Mouse (Mus musculus): ENCODE data around the gene Slc31a1. TPM values are rescaled to one million over a fixed set of nuclear protein-coding genes. Genes with fewer than 3 reads are reported as not detected.

Slc31a1 gene
- 274 TPM for polyA plus RNA-seq (2014; fragmentation: Illumina TruSeq; extraction: RNeasy Lipid Tissue Mini Kit (QIAGEN cat#74804); ENCODE audit: low read depth, low replicate concordance)

GRCm38 (mm10) chr4:62360088-62360804 is at the start of gene Slc31a1, which contains the start of gene Fkbp15:
Slc31a1 (plus strand) TSS chr4:62360727.
Fkbp15 (minus strand) TSS chr4:62360548.

GRCm38 (mm10) chr4:62408601-62409282 is 48.2 kb downstream of the Slc31a1 start, which contains the start of the genes Cdc26 and Prpf4:
Cdc26 (minus strand) TSS chr4:62408642.
Prpf4 (plus strand) TSS chr4:62408797.

GRCm38 (mm10) chr4:62435081-62435480 is 74.6 kb downstream of the Slc31a1 start, which contains the start of gene Rnf183:
Rnf183 (minus strand) TSS chr4:62435252.

Other genes with a start within 250 kb of the Slc31a1 start
- not detected for gene Mup21, start 209.9 kb upstream of the Slc31a1 start, polyA plus RNA-seq (2014; fragmentation: Illumina TruSeq; extraction: RNeasy Lipid Tissue Mini Kit (QIAGEN cat#74804); ENCODE audit: low read depth, low replicate concordance)
- 43.4 TPM for gene Zfp37, start 129.7 kb upstream of the Slc31a1 start, polyA plus RNA-seq (2014; fragmentation: Illumina TruSeq; extraction: RNeasy Lipid Tissue Mini Kit (QIAGEN cat#74804); ENCODE audit: low read depth, low replicate concordance)
- gene Slc31a2, start 98.2 kb upstream of the Slc31a1 start, polyA plus RNA-seq (2014; fragmentation: Illumina TruSeq; extraction: RNeasy Lipid Tissue Mini Kit (QIAGEN cat#74804); ENCODE audit: low read depth, low replicate concordance): 8.1 TPM
- 19.7 TPM for gene Fkbp15, start 179 bp upstream of the Slc31a1 start, polyA plus RNA-seq (2014; fragmentation: Illumina TruSeq; extraction: RNeasy Lipid Tissue Mini Kit (QIAGEN cat#74804); ENCODE audit: low read depth, low replicate concordance)
- 59.5 TPM for gene Cdc26, start 47.9 kb downstream of the Slc31a1 start, polyA plus RNA-seq (2014; fragmentation: Illumina TruSeq; extraction: RNeasy Lipid Tissue Mini Kit (QIAGEN cat#74804); ENCODE audit: low read depth, low replicate concordance)
- 8.2 TPM for gene Prpf4, start 48.1 kb downstream of the Slc31a1 start, polyA plus RNA-seq (2014; fragmentation: Illumina TruSeq; extraction: RNeasy Lipid Tissue Mini Kit (QIAGEN cat#74804); ENCODE audit: low read depth, low replicate concordance)
- not detected for gene Rnf183, start 74.5 kb downstream of the Slc31a1 start, polyA plus RNA-seq (2014; fragmentation: Illumina TruSeq; extraction: RNeasy Lipid Tissue Mini Kit (QIAGEN cat#74804); ENCODE audit: low read depth, low replicate concordance)
- gene Wdr31, start 110.2 kb downstream of the Slc31a1 start, polyA plus RNA-seq (2014; fragmentation: Illumina TruSeq; extraction: RNeasy Lipid Tissue Mini Kit (QIAGEN cat#74804); ENCODE audit: low read depth, low replicate concordance): 1.4 TPM
- gene Bspry, start 119.3 kb downstream of the Slc31a1 start, polyA plus RNA-seq (2014; fragmentation: Illumina TruSeq; extraction: RNeasy Lipid Tissue Mini Kit (QIAGEN cat#74804); ENCODE audit: low read depth, low replicate concordance): 17.8 TPM
- gene Hdhd3, start 142.7 kb downstream of the Slc31a1 start, polyA plus RNA-seq (2014; fragmentation: Illumina TruSeq; extraction: RNeasy Lipid Tissue Mini Kit (QIAGEN cat#74804); ENCODE audit: low read depth, low replicate concordance): not detected
- 0.88 TPM for gene Alad, start 159.2 kb downstream of the Slc31a1 start, polyA plus RNA-seq (2014; fragmentation: Illumina TruSeq; extraction: RNeasy Lipid Tissue Mini Kit (QIAGEN cat#74804); ENCODE audit: low read depth, low replicate concordance)
- 29.6 TPM for gene Pole3, start 164.3 kb downstream of the Slc31a1 start, polyA plus RNA-seq (2014; fragmentation: Illumina TruSeq; extraction: RNeasy Lipid Tissue Mini Kit (QIAGEN cat#74804); ENCODE audit: low read depth, low replicate concordance)
- gene 4933430I17Rik, start 164.6 kb downstream of the Slc31a1 start, polyA plus RNA-seq (2014; fragmentation: Illumina TruSeq; extraction: RNeasy Lipid Tissue Mini Kit (QIAGEN cat#74804); ENCODE audit: low read depth, low replicate concordance): 0.32 TPM
- 4.2 TPM for gene Rgs3, start 199.1 kb downstream of the Slc31a1 start, polyA plus RNA-seq (2014; fragmentation: Illumina TruSeq; extraction: RNeasy Lipid Tissue Mini Kit (QIAGEN cat#74804); ENCODE audit: low read depth, low replicate concordance)